9 mouse cellular contexts compared by ENCODE assay signal in genomic region chr7:118688199-118688598, GRCm38 (mm10). TPM values are rescaled to one million over a fixed set of nuclear protein-coding genes. Genes with fewer than 3 reads are reported as not detected.
DNase-seq lines count a peak whose midpoint lies in the region; ATAC-seq and TF ChIP-seq lines count a peak whose summit lies in the region.
"Had no signal": no experiment of that assay in that cellular context is flagged by ENCODE, and none has a peak within 500 bp of the region (broad histone marks: within the 10 kb centered on the region; RNA-seq: fewer than 3 reads in every experiment).

No protein-coding gene starts in this region.

- peak; percentile 87 for TF ChIP-seq CTCF in cortical plate, adult 2 months (IDR thresholded peaks at IDR 0.05; ENCODE audit: extremely low read depth, insufficient read depth, low read length)

- ATAC-seq in stomach, embryonic 14.5 days (ENCODE audit: insufficient number of reproducible peaks, insufficient read depth, low FRiP score, low read depth): peak; percentile 44; the same call in 1 of the 2 replicates

- H3K27ac ChIP-seq in cortical plate, adult 2 months (ENCODE audit: insufficient read depth, low read length): no peak overlapping the region
- H3K27ac ChIP-seq in limb, embryonic 10.5 days: no peak overlapping the region
- no peak overlapping the region for H3K27ac ChIP-seq in stomach, embryonic 14.5 days (ENCODE audit: low read length)
- H3K27ac ChIP-seq: embryonic facial prominence, embryonic 12.5 days had no signal

- DNase-seq in 3T3-L1 (ENCODE audit: low read depth, low spot score): peak; percentile 79
- peak; percentile 92 for DNase-seq in ZHBTc4 (ENCODE audit: low read depth, low spot score)
- DNase-seq in gastrocnemius, postnatal 10 days: peak; percentile 88
- DNase-seq in kidney, adult 18-20 months: peak; percentile 71
- DNase-seq in limb, embryonic 10.5 days (ENCODE audit: low spot score): peak; percentile 86
- DNase-seq in naive thymus-derived CD4-positive, alpha-beta T cell, adult 2 months (ENCODE audit: low read depth): peak; percentile 70

- H3K9ac ChIP-seq in stomach, embryonic 14.5 days (replicated peaks; ENCODE audit: low read depth, low read length): no peak overlapping the region
- H3K9ac ChIP-seq: embryonic facial prominence, embryonic 12.5 days had no signal

- TF ChIP-seq POLR2A in cortical plate, adult 2 months (IDR thresholded peaks at IDR 0.05; ENCODE audit: extremely low read depth, insufficient read depth, low read length): no peak

- WGBS in limb, embryonic 10.5 days: 27% methylated on average over 5 of the region's 5 CpGs
- 28% methylated on average over 5 of the region's 5 CpGs for WGBS in stomach, embryonic 14.5 days

- H3K4me1 ChIP-seq in cortical plate, adult 2 months (ENCODE audit: control insufficient read depth, insufficient read depth, low read length): peaks cover 4% of the 10 kb centered on the region; the same call in 1 of the 2 replicates
- H3K4me1 ChIP-seq in limb, embryonic 10.5 days: no peaks in the 10 kb centered on the region
- H3K4me1 ChIP-seq in stomach, embryonic 14.5 days (ENCODE audit: control insufficient read depth, insufficient read depth, low read length): no peaks in the 10 kb centered on the region
- H3K4me1 ChIP-seq: embryonic facial prominence, embryonic 12.5 days had no signal

- H3K4me2 ChIP-seq in stomach, embryonic 14.5 days (replicated peaks; ENCODE audit: low read depth, low read length): no peak overlapping the region
- H3K4me2 ChIP-seq: embryonic facial prominence, embryonic 12.5 days had no signal

- no peaks in the 10 kb centered on the region for H3K9me3 ChIP-seq in limb, embryonic 10.5 days (replicated peaks)
- no peaks in the 10 kb centered on the region for H3K9me3 ChIP-seq in stomach, embryonic 14.5 days (ENCODE audit: control insufficient read depth, low read depth, low read length)
- H3K9me3 ChIP-seq: embryonic facial prominence, embryonic 12.5 days had no signal

- H3K36me3 ChIP-seq in limb, embryonic 10.5 days: peaks cover 63% of the 10 kb centered on the region
- H3K36me3 ChIP-seq in stomach, embryonic 14.5 days (ENCODE audit: control insufficient read depth, insufficient read depth, low read length): peaks cover 39% of the 10 kb centered on the region

- H3K27me3 ChIP-seq in limb, embryonic 10.5 days (ENCODE audit: low read depth, poor library complexity, severe bottlenecking): no peaks in the 10 kb centered on the region
- H3K27me3 ChIP-seq in stomach, embryonic 14.5 days (ENCODE audit: control insufficient read depth, insufficient read depth, low read length): no peaks in the 10 kb centered on the region
- H3K27me3 ChIP-seq: embryonic facial prominence, embryonic 12.5 days had no signal

- H3K4me3 ChIP-seq in cortical plate, adult 2 months (ENCODE audit: insufficient read depth, low read length): no peak overlapping the region
- H3K4me3 ChIP-seq in limb, embryonic 10.5 days: no peak overlapping the region
- H3K4me3 ChIP-seq in stomach, embryonic 14.5 days (ENCODE audit: low read depth, low read length): no peak overlapping the region
- H3K4me3 ChIP-seq: embryonic facial prominence, embryonic 12.5 days had no signal

RNA-seq across cellular contexts. Expression of gene Gde1, which starts 17.4 kb away (rescaled TPM):
- polyA plus RNA-seq in cortical plate, adult 2 months (2012; rRNA removed): 407 and 416 TPM in 2 replicates
- 10 to 100 TPM; 31.5 to 32.5 TPM for total RNA-seq in gastrocnemius, postnatal 10 days (2021)
- polyA plus RNA-seq in limb, embryonic 10.5 days (2016; fragmentation: Nextera tagmentation; extraction: Ambion mirVana): 62.8 and 64.9 TPM in 2 replicates
- 104 and 117 TPM in 2 replicates for polyA plus RNA-seq in stomach, embryonic 14.5 days (2014; fragmentation: Nextera tagmentation; extraction: Ambion mirVana)

RNA-seq across cellular contexts. Expression of gene Ccp110, which starts 24.2 kb away (rescaled TPM):
- polyA plus RNA-seq in cortical plate, adult 2 months (2012; rRNA removed): 54.9 and 56.4 TPM in 2 replicates
- 1 to 10 TPM; 4.0 to 5.5 TPM for total RNA-seq in gastrocnemius, postnatal 10 days (2021)
- polyA plus RNA-seq in limb, embryonic 10.5 days (2016; fragmentation: Nextera tagmentation; extraction: Ambion mirVana): 27.8 and 35.1 TPM in 2 replicates
- 11.0 and 12.2 TPM in 2 replicates for polyA plus RNA-seq in stomach, embryonic 14.5 days (2014; fragmentation: Nextera tagmentation; extraction: Ambion mirVana)

RNA-seq across cellular contexts. Expression of gene Vps35l, which starts 51.8 kb away (rescaled TPM):
- 55.8 and 57.4 TPM in 2 replicates for polyA plus RNA-seq in cortical plate, adult 2 months (2012; rRNA removed)
- 10 to 100 TPM; 30.3 to 35.5 TPM for total RNA-seq in gastrocnemius, postnatal 10 days (2021)
- 58.5 and 60.2 TPM in 2 replicates for polyA plus RNA-seq in limb, embryonic 10.5 days (2016; fragmentation: Nextera tagmentation; extraction: Ambion mirVana)
- polyA plus RNA-seq in stomach, embryonic 14.5 days (2014; fragmentation: Nextera tagmentation; extraction: Ambion mirVana): 68.1 and 68.3 TPM in 2 replicates
